Mouse (Mus musculus) bone marrow, adult 2 months (tissue): ENCODE data around the gene Pole3. TPM values are rescaled to one million over a fixed set of nuclear protein-coding genes. Genes with fewer than 3 reads are reported as not detected.

Experiments
- H3K27ac ChIP-seq: fragments of 200-500 bp; 2 replicates; pipeline ENCODE4 v1.5.1; 2012; ENCODE audit warnings: low read depth, mild to moderate bottlenecking, control low read depth, inconsistent platforms, low read length; ENCODE audit not compliant: control insufficient read depth, poor library complexity, insufficient read depth
- H3K4me1 ChIP-seq: fragments of 200-500 bp; 2 replicates; pipeline ENCODE4 v1.6.1; 2011; ENCODE audit warnings: low read length; ENCODE audit not compliant: control insufficient read depth, insufficient read depth
- H3K4me3 ChIP-seq: fragments of 200-500 bp; replicated peaks from 2 replicates; pipeline ENCODE3; 2011; ENCODE audit warnings: mild to moderate bottlenecking, low read depth, low read length, control low read depth; ENCODE audit not compliant: control insufficient read depth
- CTCF ChIP-seq: fragments of 200-500 bp; IDR thresholded peaks from 2 replicates; pipeline ENCODE4 v1.5.1; 2011; ENCODE audit warnings: low read length, control low read depth; ENCODE audit not compliant: control insufficient read depth, insufficient read depth
- POLR2A ChIP-seq: fragments of 200-500 bp; IDR thresholded peaks from 2 replicates; pipeline ENCODE4 v1.6.1; 2011; ENCODE audit warnings: low read depth, mild to moderate bottlenecking, control low read depth, low read length, borderline replicate concordance; ENCODE audit not compliant: control insufficient read depth
- WGBS: fragments of 180-500 bp; shearing (Covaris S2); methylation state at CpG from one replicate; pipeline ENCODE4 v1.1.7; 2018; 5-methylcytosine and 5-hydroxymethylcytosine counted together
- polyA plus RNA-seq: library from polyadenylated mRNA; stranded (reverse); fragments of >200 nt; gene quantifications from 2 replicates; pipeline ENCODE4 v1.2.4, GENCODE M21; 2011; ENCODE audit warnings: low replicate concordance; ENCODE audit not compliant: missing spikeins, insufficient read depth, insufficient read length

Gene Pole3
- polyA plus RNA-seq, 1 experiment: 56.5 TPM

GRCm38 (mm10) chr4:62496815-62497214, 28.1 kb downstream of the Pole3 start:
- H3K27ac ChIP-seq: no peak overlapping the region
- H3K4me1 ChIP-seq: no peaks in the 10 kb centered on the region
- TF ChIP-seq POLR2A (no peak), CTCF (no peak)
- 7% methylated on average over 8 of the region's 8 CpGs for WGBS
- H3K4me3 ChIP-seq: no peak overlapping the region

GRCm38 (mm10) chr4:62495946-62496345, 28.9 kb downstream of the Pole3 start:
- Histone ChIP-seq H3K4me3 (no peak overlapping the region), H3K27ac (no peak overlapping the region), H3K4me1 (no peaks in the 10 kb centered on the region)
- TF ChIP-seq CTCF (no peak), POLR2A (no peak)
- WGBS: 76% methylated on average over 8 of the region's 8 CpGs

- no peak overlapping the region for H3K27ac ChIP-seq
- TF ChIP-seq POLR2A: no peak
- no peak for TF ChIP-seq CTCF
- H3K4me3 ChIP-seq: no peak overlapping the region
- 32% methylated on average over 9 of the region's 9 CpGs for WGBS
- H3K4me1 ChIP-seq: no peaks in the 10 kb centered on the region; the same call in 1 of the 2 replicates
Observed at GRCm38 (mm10) chr4:62494230-62494629, 30.6 kb downstream of the Pole3 start.

- 81% methylated on average over 2 of the region's 2 CpGs for WGBS
- Histone ChIP-seq H3K4me3 (no peak overlapping the region), H3K4me1 (no peaks in the 10 kb centered on the region; the same call in 1 of the 2 replicates), H3K27ac (no peak overlapping the region)
- TF ChIP-seq CTCF (no peak), POLR2A (no peak)
Observed at GRCm38 (mm10) chr4:62492682-62493081, 32.2 kb downstream of the Pole3 start.

- Histone ChIP-seq H3K4me1 (peaks cover 1% of the 10 kb centered on the region; the same call in 1 of the 2 replicates), H3K4me3 (no peak overlapping the region), H3K27ac (no peak overlapping the region)
- 92% methylated on average over 2 of the region's 2 CpGs for WGBS
- TF ChIP-seq CTCF (no peak), POLR2A (no peak)
Observed at GRCm38 (mm10) chr4:62487914-62488313, 37.0 kb downstream of the Pole3 start.

GRCm38 (mm10) chr4:62487172-62487571, 37.7 kb downstream of the Pole3 start:
- H3K27ac ChIP-seq: no peak overlapping the region
- H3K4me3 ChIP-seq: no peak overlapping the region
- 88% methylated on average over 5 of the region's 5 CpGs for WGBS
- no peak for TF ChIP-seq POLR2A
- TF ChIP-seq CTCF: no peak
- peaks cover 1% of the 10 kb centered on the region; the same call in 1 of the 2 replicates for H3K4me1 ChIP-seq

- TF ChIP-seq CTCF (no peak), POLR2A (no peak)
- 92% methylated on average over 15 of the region's 15 CpGs for WGBS
- Histone ChIP-seq H3K27ac (no peak overlapping the region), H3K4me1 (peaks cover 1% of the 10 kb centered on the region; the same call in 1 of the 2 replicates), H3K4me3 (no peak overlapping the region)
Observed at GRCm38 (mm10) chr4:62486162-62486696, 38.6 kb downstream of the Pole3 start.

GRCm38 (mm10) chr4:62485450-62486161, 39.3 kb downstream of the Pole3 start:
- TF ChIP-seq CTCF (no peak), POLR2A (no peak)
- WGBS: 60% methylated on average over 8 of the region's 8 CpGs
- peaks cover 1% of the 10 kb centered on the region; the same call in 1 of the 2 replicates for H3K4me1 ChIP-seq
- no peak overlapping the region for H3K4me3 ChIP-seq
- H3K27ac ChIP-seq: no peak overlapping the region
